Mouse (Mus musculus) kidney, postnatal 4 days (tissue): Measurements from ENCODE around the gene Olfr1469.
"Not testable (repeated sequence)": the region's sequence is repeated elsewhere in the genome, so short reads cannot be mapped to it uniquely, and the experiment has no call there.

Source experiments
- DNase-seq, 2 experiments: peaks; one replicate each; pipeline ENCODE4 v3.0.0; 2021; ENCODE audit warnings: mixed read lengths in 2 of 2

The Olfr1469 gene

GRCm38 (mm10) chr19:13407549-13407948 lies at the start of gene Olfr1469:
TSS of gene Olfr1469 (plus strand) at chr19:13407849.
- no peak for DNase-seq

GRCm38 (mm10) chr19:13361936-13362335 lies 45.7 kb upstream of the Olfr1469 start, which contains the start of gene Olfr1467:
TSS of gene Olfr1467 (plus strand) at chr19:13362236.
- no peak for DNase-seq

- DNase-seq, result not testable (repeated sequence)
Observed at GRCm38 (mm10) chr19:13443109-13443508, 35.5 kb downstream of the Olfr1469 start, which contains the start of gene Olfr1471. TSS of gene Olfr1471 (plus strand) at chr19:13443409.

GRCm38 (mm10) chr19:13455986-13456385 lies 48.3 kb downstream of the Olfr1469 start, which contains the start of gene Olfr1472:
TSS of gene Olfr1472 (minus strand) at chr19:13456086.
- DNase-seq, result no peak
